Mouse (Mus musculus) G1E (cell line): Measurements from ENCODE around the gene Kifc1. TPM values are rescaled to one million over a fixed set of nuclear protein-coding genes. Genes with fewer than 3 reads are reported as not detected.
A peak's percentile ranks its signal among the peaks of the same experiment; 100 is the strongest.

Experiments used
- ATAC-seq: 2 replicates; pipeline ENCODE4 v1.8.0; 2016; ENCODE audit warnings: mild to moderate bottlenecking; ENCODE audit not compliant: insufficient number of reproducible peaks, poor library complexity, low FRiP score, severe bottlenecking; ENCODE audit errors: extremely low read depth
- DNase-seq: peaks from one replicate; pipeline ENCODE4 v3.0.0; 2012; ENCODE audit warnings: low spot score
- H3K27me3 ChIP-seq: 2 replicates; pipeline ENCODE4 v1.6.1; 2012; ENCODE audit warnings: mild to moderate bottlenecking, low read length, inconsistent platforms; ENCODE audit not compliant: insufficient read depth
- H3K36me3 ChIP-seq: replicated peaks from 2 replicates; pipeline ENCODE3; 2012; ENCODE audit warnings: mild to moderate bottlenecking, inconsistent platforms
- H3K4me1 ChIP-seq: 2 replicates; pipeline ENCODE4 v1.6.1; 2012; ENCODE audit warnings: low read depth, low read length, inconsistent platforms, mixed read lengths; ENCODE audit not compliant: insufficient read depth
- H3K4me3 ChIP-seq: 2 replicates; pipeline ENCODE4 v1.5.1; 2012; ENCODE audit warnings: low read depth, mild to moderate bottlenecking, inconsistent platforms, low read length, moderate library complexity, mixed read lengths
- H3K9me3 ChIP-seq: replicated peaks from 2 replicates; pipeline ENCODE4 v1.6.1; 2012; ENCODE audit warnings: inconsistent platforms
- CTCF ChIP-seq: IDR thresholded peaks from 2 replicates; pipeline ENCODE4 v1.5.1; 2012; ENCODE audit warnings: low read depth, low read length, inconsistent platforms, mixed read lengths
- GATA1 ChIP-seq: IDR thresholded peaks from 2 replicates; pipeline ENCODE4 v1.6.1; 2012; ENCODE audit warnings: borderline replicate concordance, low read length, inconsistent platforms, mixed read lengths
- GATA2 ChIP-seq: IDR thresholded peaks from 2 replicates; pipeline ENCODE4 v1.6.1; 2012; ENCODE audit warnings: low read depth, low read length, inconsistent platforms, borderline replicate concordance
- POLR2AphosphoS5 ChIP-seq: IDR thresholded peaks from 2 replicates; pipeline ENCODE4 v1.6.1; 2012; ENCODE audit warnings: low read depth, low read length, inconsistent platforms; ENCODE audit not compliant: insufficient replicate concordance
- TAL1 ChIP-seq: conservative IDR thresholded peaks from 2 replicates; pipeline ENCODE4 v1.6.1; 2012; ENCODE audit warnings: low read depth, low read length, inconsistent platforms, mixed read lengths
- polyA plus RNA-seq: library from polyadenylated mRNA; stranded (reverse); fragments of >175 nt; gene quantifications from 2 replicates; pipeline ENCODE4 v1.2.3, GENCODE M21; 2012
- total RNA-seq, 2 experiments: library from RNA; stranded (forward) in 1 of 2; stranded (reverse) in 1 of 2; fragments of 200-1000 nt in 1 of 2; fragments of >200 nt in 1 of 2; fragmentation: Nextera tagmentation in 1 of 2; gene quantifications; 2 replicates each; pipeline ENCODE4 v1.2.3; 2014 to 2017

The Kifc1 gene
- total and polyA plus RNA-seq, 3 experiments, result 33.7 to 76.6 (median 58.2) TPM

DNA sequence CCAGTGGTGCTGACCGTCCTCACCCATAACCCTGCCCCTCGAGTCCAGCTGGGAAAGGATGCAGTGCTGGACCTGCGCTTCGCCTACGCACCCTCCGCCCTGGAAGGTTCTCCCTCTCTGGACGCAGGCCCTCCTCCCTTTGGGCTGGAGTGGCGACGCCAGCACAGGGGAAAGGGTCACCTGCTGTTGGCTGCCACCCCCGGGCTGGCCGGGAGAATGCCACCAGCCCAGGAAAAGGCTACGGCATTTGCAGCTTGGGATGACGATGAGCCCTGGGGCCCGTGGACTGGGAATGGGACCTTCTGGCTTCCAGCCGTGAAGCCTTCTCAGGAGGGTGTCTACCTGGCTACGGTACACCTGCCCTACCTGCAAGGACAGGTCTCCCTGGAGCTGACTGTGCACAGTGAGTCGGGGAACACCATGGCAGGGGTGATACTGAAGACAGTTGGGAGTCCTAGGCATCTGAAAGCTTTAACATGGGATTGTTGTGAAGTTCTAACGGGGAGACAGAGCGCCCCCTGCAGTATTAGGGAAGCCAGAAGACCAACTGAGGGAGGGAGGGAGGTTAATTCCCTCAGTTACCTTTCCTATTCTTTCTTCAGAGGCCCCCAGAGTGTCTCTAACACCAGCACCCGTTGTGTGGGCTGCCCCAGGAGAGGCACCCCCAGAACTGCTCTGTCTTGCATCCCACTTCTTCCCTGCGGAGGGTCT is 35.1 kb upstream of the Kifc1 start:
- Histone ChIP-seq H3K27me3 (no peaks in the 10 kb centered on the region), H3K36me3 (peaks cover 67% of the 10 kb centered on the region), H3K4me1 (peaks cover 69% of the 10 kb centered on the region), H3K4me3 (peak overlapping the region; percentile 45; the same call in 1 of the 2 replicates), H3K9me3 (no peaks in the 10 kb centered on the region)
- DNase-seq (no peak), ATAC-seq (no peak)
- TF ChIP-seq CTCF (0 out of 2 replicates have a peak, but pooled peaks have one; percentile 2), TAL1 (no peak)

DNA sequence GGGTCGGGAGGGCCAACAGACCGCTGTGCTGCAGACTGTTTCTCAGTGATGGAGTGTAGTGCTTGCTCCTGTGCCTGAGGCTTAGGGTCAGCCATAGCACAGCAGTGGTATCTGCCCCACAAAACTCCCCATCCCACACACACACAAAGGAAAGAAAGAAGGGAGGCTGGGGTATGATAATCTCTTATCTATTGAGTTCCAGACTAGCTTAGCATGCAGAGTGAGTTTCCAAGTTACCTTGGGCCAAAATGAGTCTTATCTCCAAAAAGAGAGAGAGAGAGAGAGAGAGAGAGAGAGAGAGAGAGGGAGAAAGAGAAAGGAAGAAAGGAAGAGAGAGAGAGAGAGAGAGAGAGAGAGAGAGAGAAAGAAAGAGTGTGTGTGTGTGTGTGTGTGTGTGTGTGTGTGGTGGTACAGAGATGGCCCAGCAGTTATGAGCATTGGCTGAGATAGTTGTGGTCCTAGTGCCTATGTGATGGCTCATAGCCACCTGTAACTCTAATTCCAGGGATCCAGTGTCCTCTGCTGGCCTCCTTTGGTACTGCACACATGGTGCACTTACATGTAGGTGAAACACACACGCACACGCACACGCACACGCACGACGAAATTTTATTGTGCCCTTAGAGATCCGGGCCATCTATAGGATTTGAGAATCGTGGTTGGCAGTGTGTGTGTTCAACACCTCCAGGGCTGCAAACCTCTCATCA is 34.3 kb upstream of the Kifc1 start:
- H3K36me3 ChIP-seq, result peaks cover 67% of the 10 kb centered on the region

DNA sequence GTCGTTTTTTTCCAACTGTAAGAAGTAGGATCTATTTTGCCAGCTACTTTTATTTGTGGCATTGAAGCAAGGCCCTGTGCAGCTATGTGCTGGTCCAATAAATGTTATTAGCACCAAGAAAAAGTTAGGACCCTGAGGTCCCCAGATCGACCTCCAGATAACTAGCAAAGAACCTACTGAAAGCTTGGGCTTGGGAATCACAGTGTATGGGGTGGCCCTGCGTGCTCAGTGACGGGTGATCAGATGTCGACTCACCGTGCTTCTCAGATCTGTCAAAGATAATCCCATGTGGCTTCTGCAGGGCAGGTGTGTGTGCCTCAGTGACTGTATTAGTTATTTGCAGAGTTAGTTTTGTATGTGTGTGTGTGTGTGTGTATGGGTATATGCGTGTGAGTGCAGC is 30.9 kb upstream of the Kifc1 start:
- Histone ChIP-seq H3K9me3 (peaks cover 19% of the 10 kb centered on the region), H3K27me3 (no peaks in the 10 kb centered on the region), H3K36me3 (peaks cover 71% of the 10 kb centered on the region), H3K4me3 (no peak overlapping the region), H3K4me1 (peaks cover 87% of the 10 kb centered on the region)
- ATAC-seq (no peak), DNase-seq (no peak)
- TF ChIP-seq TAL1, result no peak
- TF ChIP-seq GATA2, result no peak
- TF ChIP-seq CTCF, result no peak
- no peak for TF ChIP-seq POLR2AphosphoS5
- no peak for TF ChIP-seq GATA1

More for the DNA sequence above, 34.3 kb upstream of the Kifc1 start:
- Histone ChIP-seq H3K9me3 (no peaks in the 10 kb centered on the region), H3K27me3 (no peaks in the 10 kb centered on the region), H3K4me1 (peaks cover 74% of the 10 kb centered on the region), H3K4me3 (peak overlapping the region; percentile 24; the same call in 1 of the 2 replicates)
- TF ChIP-seq TAL1 (no peak), CTCF (peak; percentile 79), POLR2AphosphoS5 (no peak)
- ATAC-seq (peak; percentile 32; the same call in 1 of the 2 replicates), DNase-seq (no peak)

DNA sequence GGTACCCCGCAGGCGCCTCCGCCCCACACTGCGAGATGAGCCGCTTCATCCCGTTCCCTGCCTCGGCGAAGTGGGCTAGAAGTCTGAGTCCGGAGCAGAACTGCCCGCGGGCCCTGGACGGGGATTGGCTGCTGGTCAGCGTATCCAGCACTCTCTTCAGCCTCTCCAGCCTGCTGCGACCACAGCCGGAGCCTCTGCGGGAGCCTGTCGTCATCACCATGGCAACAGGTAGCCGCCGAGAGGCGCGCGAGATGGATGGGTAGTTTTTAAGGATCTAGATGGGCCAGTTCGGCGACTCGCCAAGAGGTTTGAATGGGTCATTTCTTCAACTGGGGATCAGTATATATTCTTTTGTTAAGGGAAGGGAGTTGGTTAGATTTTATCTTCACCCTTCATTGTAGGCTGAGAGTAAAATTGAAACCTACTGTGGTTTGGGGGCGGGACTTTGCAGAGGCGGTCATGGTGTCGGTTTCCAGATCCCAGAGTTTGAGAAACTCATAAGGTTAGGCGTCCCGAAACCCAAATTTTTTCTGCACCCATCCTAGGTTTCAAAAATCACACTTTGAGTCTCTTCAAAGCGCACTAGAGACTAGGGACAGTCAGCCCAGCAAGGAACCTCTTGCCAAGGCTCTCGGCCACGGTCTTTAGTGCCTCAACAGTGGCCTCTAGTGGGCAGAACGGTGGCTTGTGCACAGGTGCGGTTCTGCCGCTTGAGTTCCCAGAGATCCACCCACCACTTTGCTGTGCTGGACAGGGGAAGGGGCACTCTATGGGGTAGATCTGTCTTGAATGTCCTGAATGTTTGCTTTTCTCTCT is 30.0 kb upstream of the Kifc1 start:
- DNase-seq, result peak; percentile 62
- peaks cover 62% of the 10 kb centered on the region for H3K36me3 ChIP-seq
- H3K4me3 ChIP-seq, result peak overlapping the region; percentile 92
- no peaks in the 10 kb centered on the region for H3K27me3 ChIP-seq
- peaks cover 19% of the 10 kb centered on the region for H3K9me3 ChIP-seq
- TF ChIP-seq POLR2AphosphoS5 (no peak), CTCF (peak; percentile 79), GATA1 (no peak), TAL1 (no peak), GATA2 (no peak)
- H3K4me1 ChIP-seq, result peaks cover 79% of the 10 kb centered on the region
- ATAC-seq, result no peak

DNA sequence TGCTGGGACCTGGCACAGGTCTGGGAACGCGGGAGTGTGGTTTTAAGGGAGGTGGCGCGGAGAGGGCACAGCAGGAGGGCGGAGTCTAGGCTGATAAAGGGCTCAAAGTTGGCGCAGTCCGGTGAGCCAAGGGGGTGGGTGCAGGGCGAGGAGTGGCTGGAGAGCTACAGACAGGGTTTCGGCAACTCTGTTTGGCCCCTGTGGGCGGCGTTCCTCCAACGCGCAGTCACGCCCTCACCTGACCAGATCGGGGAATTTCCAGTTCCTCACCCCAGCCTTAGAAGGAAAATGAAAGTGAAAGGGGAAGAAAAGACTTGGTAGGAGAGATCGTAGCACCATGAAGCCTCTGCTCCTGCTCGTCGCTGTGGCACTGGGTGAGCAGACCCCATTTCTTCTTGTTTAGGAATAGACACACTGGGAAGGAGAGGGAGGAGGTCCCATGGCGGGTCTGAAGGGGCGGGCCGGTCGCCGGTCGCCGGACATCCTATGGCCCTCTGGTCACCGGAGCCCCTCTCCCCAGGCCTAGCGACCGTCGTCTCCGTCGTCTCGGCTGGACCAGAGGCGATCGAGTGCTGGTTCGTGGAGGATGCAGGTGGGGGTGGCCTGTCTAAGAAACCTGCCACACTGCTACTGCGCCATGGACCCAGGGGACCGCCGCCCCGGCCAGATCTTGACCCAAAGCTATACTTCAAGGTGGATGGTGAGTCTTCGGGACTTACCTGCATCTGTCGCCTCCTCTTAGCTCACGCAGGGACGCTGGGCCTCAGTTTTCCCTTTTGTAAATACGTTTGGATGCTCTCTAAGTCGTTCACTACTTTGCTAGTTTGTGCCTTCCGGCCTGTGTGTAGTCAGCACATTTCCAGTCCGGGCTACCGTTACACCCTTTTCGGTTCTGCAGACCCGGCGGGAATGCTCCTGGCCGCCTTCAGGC is 29.2 kb upstream of the Kifc1 start:
- Histone ChIP-seq H3K4me3 (peak overlapping the region; percentile 92), H3K9me3 (peaks cover 19% of the 10 kb centered on the region), H3K36me3 (peaks cover 62% of the 10 kb centered on the region), H3K4me1 (peaks cover 77% of the 10 kb centered on the region), H3K27me3 (no peaks in the 10 kb centered on the region)
- ATAC-seq (peak; percentile 46), DNase-seq (peak; percentile 66)
- TF ChIP-seq GATA1 (no peak), CTCF (no peak), POLR2AphosphoS5 (no peak), GATA2 (no peak), TAL1 (no peak)
